Mouse (Mus musculus): ENCODE data around the gene Oxsr1. TPM values are rescaled to one million over a fixed set of nuclear protein-coding genes. Genes with fewer than 3 reads are reported as not detected.
"Not testable (repeated sequence)": the region's sequence is repeated elsewhere in the genome, so short reads cannot be mapped to it uniquely, and the experiment has no call there.

Gene Oxsr1
- polyA plus RNA-seq, 1 experiment from 2014 or later: 13.8 TPM

DNA sequence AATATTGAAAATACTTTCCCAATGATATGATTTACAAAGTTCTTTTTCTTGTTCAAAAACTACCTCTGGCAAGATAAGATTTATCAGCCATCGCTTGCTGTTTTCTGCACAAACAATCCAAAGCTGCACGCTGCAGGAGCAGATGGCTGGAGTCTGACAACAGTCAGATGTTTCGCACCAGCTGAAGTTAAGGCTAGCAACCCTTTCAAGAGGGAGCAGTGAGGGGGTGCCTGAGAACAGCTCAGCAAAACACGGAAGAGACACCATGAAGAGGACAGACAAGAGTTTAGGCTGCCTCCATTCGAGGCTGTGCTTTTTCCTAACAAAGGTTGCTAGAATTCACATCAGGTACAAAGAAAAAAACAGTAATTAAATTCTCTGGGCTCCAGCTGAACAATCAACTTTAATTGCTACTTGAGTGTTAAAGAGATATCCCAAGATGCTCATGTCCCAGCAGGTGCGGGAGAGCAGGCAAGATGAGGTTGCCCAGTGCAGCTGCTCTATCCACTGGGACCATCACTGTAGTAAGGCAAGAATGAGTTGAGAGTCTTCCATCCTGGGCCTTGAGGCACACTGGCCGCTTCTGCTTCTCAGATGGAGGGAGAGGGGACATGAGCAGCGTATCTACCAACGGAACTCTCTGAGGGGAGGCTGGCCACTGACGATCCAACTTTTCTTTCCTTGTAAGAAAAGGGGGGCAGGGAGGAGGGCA lies 81.8 kb downstream of the Oxsr1 start:
- no peak overlapping the region for H3K9ac ChIP-seq
- 69% methylated on average over 10 of the region's 10 CpGs for WGBS
- no peaks in the 10 kb centered on the region for H3K4me1 ChIP-seq (replicated peaks)
- H3K4me3 ChIP-seq: no peak overlapping the region
- peaks cover 16% of the 10 kb centered on the region for H3K36me3 ChIP-seq
- H3K9me3 ChIP-seq: no peaks in the 10 kb centered on the region
- no peaks in the 10 kb centered on the region for H3K27me3 ChIP-seq
- ATAC-seq (ENCODE audit: low FRiP score, low read depth): no peak
- H3K27ac ChIP-seq (replicated peaks): peak overlapping the region; percentile 20; the same call in 1 of the 2 replicates
- H3K4me2 ChIP-seq: no peak overlapping the region

GRCm38 (mm10) chr9:119239274-119239673 lies 83.0 kb downstream of the Oxsr1 start:
- Histone ChIP-seq H3K27ac (replicated peaks) (no peak overlapping the region), H3K4me2 (no peak overlapping the region), H3K9ac (no peak overlapping the region), H3K9me3 (no peaks in the 10 kb centered on the region), H3K36me3 (peaks cover 16% of the 10 kb centered on the region), H3K4me1 (replicated peaks) (no peaks in the 10 kb centered on the region), H3K27me3 (no peaks in the 10 kb centered on the region), H3K4me3 (no peak overlapping the region)
- 96% methylated on average over 3 of the region's 3 CpGs for WGBS
- ATAC-seq (ENCODE audit: low FRiP score, low read depth): no peak

DNA sequence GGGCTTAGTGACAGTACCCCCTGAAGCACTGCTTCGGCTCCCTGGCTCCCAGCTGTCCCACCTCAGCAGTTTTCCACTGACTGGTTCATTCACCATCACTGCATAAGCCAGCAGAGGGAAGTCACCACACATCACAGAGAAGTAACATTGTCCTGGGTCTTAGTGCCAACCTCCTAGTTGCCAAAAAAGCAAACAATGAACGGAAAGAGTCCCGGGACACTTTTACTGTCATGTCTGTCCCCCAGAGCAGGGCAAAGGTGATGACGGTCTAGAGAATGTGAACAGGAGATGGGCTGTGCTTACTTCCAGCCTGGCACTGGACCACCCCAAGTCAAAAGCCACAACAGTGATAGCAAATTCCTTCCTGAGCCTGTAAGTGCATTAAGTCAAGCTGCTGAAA lies 83.4 kb downstream of the Oxsr1 start:
- no peak overlapping the region for H3K9ac ChIP-seq
- H3K4me1 ChIP-seq (replicated peaks): no peaks in the 10 kb centered on the region
- H3K4me2 ChIP-seq: no peak overlapping the region
- no peaks in the 10 kb centered on the region for H3K9me3 ChIP-seq
- no peak for ATAC-seq (ENCODE audit: low FRiP score, low read depth)
- H3K27ac ChIP-seq (replicated peaks): no peak overlapping the region
- H3K4me3 ChIP-seq: no peak overlapping the region
- peaks cover 12% of the 10 kb centered on the region; the same call in 1 of the 2 replicates for H3K36me3 ChIP-seq
- H3K27me3 ChIP-seq: no peaks in the 10 kb centered on the region
- WGBS: 91% methylated on average over 4 of the region's 4 CpGs

DNA sequence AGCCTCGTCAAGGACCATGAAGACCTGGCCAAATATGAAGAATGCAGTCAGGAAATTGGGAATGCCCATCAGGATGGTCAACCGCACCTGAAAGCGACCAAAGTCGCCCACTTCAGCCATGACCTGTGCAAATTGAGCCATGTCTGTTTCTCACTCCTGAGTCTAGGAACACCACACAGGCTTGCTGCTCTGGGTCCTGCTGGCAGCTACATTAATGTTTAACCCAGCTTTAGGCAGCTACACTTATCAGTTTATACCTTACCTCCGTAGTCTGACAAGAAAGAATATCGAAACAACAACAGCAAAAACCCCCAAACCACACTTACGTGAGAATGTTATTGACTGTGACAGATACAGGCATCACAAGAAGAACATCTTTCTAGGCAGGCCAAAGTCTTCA lies 90.7 kb downstream of the Oxsr1 start:
- Histone ChIP-seq H3K36me3 (no peaks in the 10 kb centered on the region; the same call in 1 of the 2 replicates), H3K27ac (replicated peaks) (no peak overlapping the region), H3K27me3 (no peaks in the 10 kb centered on the region), H3K4me2 (no peak overlapping the region), H3K4me3 (no peak overlapping the region), H3K9ac (no peak overlapping the region), H3K9me3 (no peaks in the 10 kb centered on the region), H3K4me1 (replicated peaks) (no peaks in the 10 kb centered on the region)
- 95% methylated on average over 7 of the region's 7 CpGs for WGBS
- ATAC-seq (ENCODE audit: low FRiP score, low read depth): no peak

GRCm38 (mm10) chr9:119230829-119231228 lies 91.4 kb downstream of the Oxsr1 start:
- Histone ChIP-seq H3K4me2 (no peak overlapping the region), H3K27ac (replicated peaks) (no peak overlapping the region), H3K9me3 (no peaks in the 10 kb centered on the region), H3K4me3 (no peak overlapping the region), H3K36me3 (peaks cover under 1% of the 10 kb centered on the region; the same call in 1 of the 2 replicates), H3K4me1 (replicated peaks) (no peaks in the 10 kb centered on the region), H3K27me3 (no peaks in the 10 kb centered on the region), H3K9ac (no peak overlapping the region)
- ATAC-seq (ENCODE audit: low FRiP score, low read depth): no peak
- WGBS: 96% methylated on average over 2 of the region's 2 CpGs

GRCm38 (mm10) chr9:119220249-119220648 lies 102.0 kb downstream of the Oxsr1 start:
- ATAC-seq (ENCODE audit: low FRiP score, low read depth): no peak
- no peaks in the 10 kb centered on the region for H3K9me3 ChIP-seq
- H3K36me3 ChIP-seq: peaks cover 31% of the 10 kb centered on the region
- no peaks in the 10 kb centered on the region for H3K27me3 ChIP-seq
- WGBS: 89% methylated on average over 4 of the region's 4 CpGs
- no peaks in the 10 kb centered on the region for H3K4me1 ChIP-seq (replicated peaks)
- no peak overlapping the region for H3K27ac ChIP-seq (replicated peaks)
- H3K4me3 ChIP-seq: no peak overlapping the region
- no peak overlapping the region for H3K9ac ChIP-seq
- no peak overlapping the region for H3K4me2 ChIP-seq

DNA sequence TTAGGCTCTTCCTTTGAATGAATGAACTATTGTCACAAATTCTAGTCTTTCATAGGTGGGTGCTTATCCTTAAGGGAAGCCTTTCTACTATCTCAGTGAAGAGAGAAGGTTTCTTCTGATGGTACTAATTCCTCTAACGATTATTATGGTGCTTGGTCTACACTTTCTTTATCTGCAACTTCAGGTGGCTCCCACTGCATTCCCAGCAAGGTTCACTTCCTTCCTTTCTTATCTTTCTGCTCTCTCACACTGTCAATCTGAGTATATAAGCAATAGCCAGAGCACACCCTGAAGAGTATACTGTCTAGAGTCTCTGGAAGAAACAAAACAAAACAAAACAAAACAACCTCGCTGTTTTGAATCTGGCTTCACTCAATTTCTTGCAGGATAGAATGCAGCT lies 102.6 kb downstream of the Oxsr1 start:
- Histone ChIP-seq H3K4me1 (replicated peaks) (no peaks in the 10 kb centered on the region), H3K27ac (replicated peaks) (no peak overlapping the region), H3K9me3 (no peaks in the 10 kb centered on the region), H3K9ac (no peak overlapping the region), H3K4me2 (no peak overlapping the region), H3K36me3 (peaks cover 26% of the 10 kb centered on the region), H3K4me3 (no peak overlapping the region), H3K27me3 (no peaks in the 10 kb centered on the region)
- 91% methylated on average over 2 of the region's 2 CpGs for WGBS
- no peak for ATAC-seq (ENCODE audit: low FRiP score, low read depth)

GRCm38 (mm10) chr9:119215341-119215740 lies 106.9 kb downstream of the Oxsr1 start:
- 88% methylated on average over 2 of the region's 2 CpGs for WGBS
- H3K4me1 ChIP-seq (replicated peaks): not testable (repeated sequence)
- H3K36me3 ChIP-seq: peaks cover 22% of the 10 kb centered on the region; the same call in 1 of the 2 replicates

DNA sequence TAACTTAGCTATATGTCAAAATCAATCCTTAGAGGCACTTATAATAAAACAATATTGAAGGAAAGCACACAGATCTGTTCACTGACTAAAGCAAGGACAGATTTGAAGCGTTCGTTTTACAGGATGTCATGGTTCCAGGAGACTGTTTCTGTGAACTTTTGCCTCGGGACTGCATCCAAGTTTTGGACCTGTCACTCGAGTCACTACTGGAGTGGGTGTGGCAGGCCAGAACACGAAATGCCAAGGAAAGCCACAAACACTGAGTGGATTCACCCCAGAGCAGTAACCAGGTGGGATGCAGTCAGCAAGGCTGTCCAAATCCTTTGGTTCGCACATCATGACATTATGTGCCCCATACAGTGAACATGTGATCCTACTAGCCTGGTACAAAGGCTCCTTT lies 107.6 kb downstream of the Oxsr1 start:
- H3K4me1 ChIP-seq (replicated peaks): no peaks in the 10 kb centered on the region
- H3K4me3 ChIP-seq: no peak overlapping the region
- H3K27ac ChIP-seq (replicated peaks): no peak overlapping the region
- no peaks in the 10 kb centered on the region for H3K9me3 ChIP-seq
- ATAC-seq (ENCODE audit: low FRiP score, low read depth): no peak
- H3K27me3 ChIP-seq: no peaks in the 10 kb centered on the region
- WGBS: 91% methylated on average over 6 of the region's 6 CpGs
- H3K4me2 ChIP-seq: no peak overlapping the region
- H3K9ac ChIP-seq: no peak overlapping the region
- H3K36me3 ChIP-seq: peaks cover 18% of the 10 kb centered on the region; the same call in 1 of the 2 replicates

More at GRCm38 (mm10) chr9:119215341-119215740, 106.9 kb downstream of the Oxsr1 start:
- H3K4me3 ChIP-seq; H3K27ac ChIP-seq (replicated peaks); H3K9ac ChIP-seq; H3K9me3 ChIP-seq; H3K27me3 ChIP-seq; ATAC-seq (ENCODE audit: low FRiP score, low read depth); H3K4me2 ChIP-seq: not testable (repeated sequence)

DNA sequence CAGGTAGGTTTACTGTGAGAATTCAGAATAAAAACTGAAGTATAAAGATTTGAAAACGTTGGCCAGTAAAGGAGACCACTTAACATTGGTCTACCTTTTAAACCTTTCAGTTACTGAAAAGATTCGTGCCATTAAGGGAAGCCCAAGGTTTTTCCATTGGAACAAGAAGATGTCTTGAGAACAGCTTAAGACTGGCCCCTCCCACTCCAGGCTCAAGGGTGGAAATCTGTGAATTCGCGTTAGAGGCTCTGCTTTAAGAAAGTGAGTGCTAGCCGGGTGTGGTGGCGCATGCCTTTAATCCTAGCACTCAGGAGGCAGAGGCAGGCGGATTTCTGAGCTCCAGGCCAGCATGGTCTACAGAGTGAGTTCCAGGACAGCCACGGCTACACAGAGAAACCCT lies 109.2 kb downstream of the Oxsr1 start:
- Histone ChIP-seq H3K4me1 (replicated peaks) (no peaks in the 10 kb centered on the region), H3K9ac (no peak overlapping the region), H3K27me3 (no peaks in the 10 kb centered on the region), H3K27ac (replicated peaks) (no peak overlapping the region), H3K9me3 (no peaks in the 10 kb centered on the region), H3K4me3 (no peak overlapping the region), H3K4me2 (no peak overlapping the region), H3K36me3 (peaks cover 13% of the 10 kb centered on the region; the same call in 1 of the 2 replicates)
- 79% methylated on average over 8 of the region's 8 CpGs for WGBS
- no peak for ATAC-seq (ENCODE audit: low FRiP score, low read depth)

DNA sequence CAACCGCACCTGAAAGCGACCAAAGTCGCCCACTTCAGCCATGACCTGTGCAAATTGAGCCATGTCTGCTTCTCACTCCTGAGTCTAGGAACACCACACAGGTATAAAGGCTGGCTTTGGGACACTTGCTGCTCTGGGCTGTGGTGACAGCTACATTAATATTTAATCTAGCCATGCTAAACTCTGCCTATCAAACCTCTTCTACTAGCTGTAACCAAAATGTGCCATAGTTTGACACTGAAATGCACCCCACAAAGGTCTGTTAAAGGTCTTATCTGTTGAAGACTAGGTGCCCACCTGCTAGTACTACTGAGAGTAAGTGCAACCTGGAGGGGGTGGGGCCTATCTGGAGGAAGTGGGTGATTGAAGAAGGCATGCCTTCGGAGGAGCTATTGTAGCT lies 113.2 kb downstream of the Oxsr1 start, which contains the start of gene Slc22a13:
Gene Slc22a13 (minus strand): TSS at position 101 of the 400 bp plus-strand sequence.
- ATAC-seq (ENCODE audit: low FRiP score, low read depth): no peak
- Histone ChIP-seq H3K4me1 (replicated peaks) (no peaks in the 10 kb centered on the region), H3K9me3 (no peaks in the 10 kb centered on the region), H3K9ac (no peak within 1 kb of the TSS), H3K27me3 (no peaks in the 10 kb centered on the region), H3K4me2 (no peak within 1 kb of the TSS), H3K36me3 (no peaks in the 10 kb centered on the region), H3K4me3 (no peak within 1 kb of the TSS), H3K27ac (replicated peaks) (no peak within 1 kb of the TSS)
- WGBS: 95% methylated on average over 4 of the region's 4 CpGs

DNA sequence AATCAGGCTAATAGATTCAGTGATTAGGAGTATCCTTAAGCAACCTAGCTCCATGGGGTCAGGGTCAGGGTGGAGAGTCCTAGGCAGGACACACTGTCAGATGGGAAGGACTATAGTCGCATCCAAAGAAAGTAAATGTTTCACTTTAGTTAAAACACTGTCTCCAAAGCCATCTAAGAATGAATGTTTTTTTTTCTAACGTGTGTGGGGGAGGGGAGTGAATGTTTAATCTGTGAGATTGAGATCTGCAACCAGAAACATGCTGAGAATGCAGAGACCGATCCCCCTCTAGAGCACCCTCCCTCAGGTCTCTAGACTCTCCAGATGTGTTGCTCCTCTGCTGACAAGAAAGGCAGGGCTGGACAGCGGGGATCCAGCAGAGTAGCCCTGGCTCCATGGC lies 115.1 kb downstream of the Oxsr1 start:
- WGBS: 86% methylated on average over 4 of the region's 4 CpGs
- no peaks in the 10 kb centered on the region for H3K36me3 ChIP-seq
- no peaks in the 10 kb centered on the region for H3K4me1 ChIP-seq (replicated peaks)
- no peaks in the 10 kb centered on the region for H3K27me3 ChIP-seq
- no peak overlapping the region for H3K27ac ChIP-seq (replicated peaks)
- no peaks in the 10 kb centered on the region for H3K9me3 ChIP-seq
- H3K9ac ChIP-seq: no peak overlapping the region
- ATAC-seq (ENCODE audit: low FRiP score, low read depth): no peak
- H3K4me2 ChIP-seq: no peak overlapping the region
- H3K4me3 ChIP-seq: no peak overlapping the region

DNA sequence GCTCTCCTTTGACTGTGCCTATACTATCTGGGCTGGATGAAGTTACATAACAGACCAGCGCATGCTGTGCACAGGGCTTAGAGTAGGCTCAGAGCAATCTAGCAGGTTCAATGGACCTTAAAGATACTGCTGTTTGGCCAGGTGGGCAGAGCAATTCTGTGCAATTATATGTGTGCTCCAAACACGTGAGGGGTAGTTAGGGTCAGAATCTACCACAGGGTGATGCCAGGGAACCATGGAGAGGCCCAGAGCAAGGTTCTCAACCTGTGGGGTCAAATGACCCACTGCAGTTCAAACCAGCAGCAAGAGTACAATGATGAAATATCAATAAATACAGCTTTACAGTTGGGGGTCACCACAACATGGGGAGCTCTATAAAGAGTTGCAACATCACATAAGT lies 115.6 kb downstream of the Oxsr1 start:
- 86% methylated on average over 2 of the region's 2 CpGs for WGBS
- H3K27me3 ChIP-seq: no peaks in the 10 kb centered on the region
- no peak overlapping the region for H3K9ac ChIP-seq
- no peaks in the 10 kb centered on the region for H3K9me3 ChIP-seq
- H3K36me3 ChIP-seq: no peaks in the 10 kb centered on the region
- ATAC-seq (ENCODE audit: low FRiP score, low read depth): no peak
- no peak overlapping the region for H3K4me3 ChIP-seq
- H3K27ac ChIP-seq (replicated peaks): no peak overlapping the region
- H3K4me1 ChIP-seq (replicated peaks): no peaks in the 10 kb centered on the region
- H3K4me2 ChIP-seq: no peak overlapping the region

Measured in hindbrain, embryonic 15.5 days (tissue).